Mouse (Mus musculus) frontal cortex, adult 2 months (tissue): ENCODE measurements around the gene Calr. TPM values are rescaled to one million over a fixed set of nuclear protein-coding genes. Genes with fewer than 3 reads are reported as not detected.
A peak's percentile ranks its signal among the peaks of the same experiment; 100 is the strongest.
"Not testable (repeated sequence)": the region's sequence is repeated elsewhere in the genome, so short reads cannot be mapped to it uniquely, and the experiment has no call there.

ENCODE experiments used
- DNase-seq, 2 experiments: peaks; one replicate each; pipeline ENCODE4 v3.0.0; 2022; ENCODE audit warnings: low spot score in 1 of 2; ENCODE audit errors: extremely low spot score in 1 of 2
- polyA plus RNA-seq: library from polyadenylated mRNA; depleted of rRNA; stranded (reverse); fragments of >200 nt; gene quantifications from 2 replicates; pipeline ENCODE4 v1.2.3, GENCODE M21; 2012

The Calr gene
- polyA plus RNA-seq, 1 experiment: 561 TPM

GRCm38 (mm10) chr8:84845355-84846093, 1.2 kb downstream of the Calr start:
- peak in 1 of 2 experiments; percentile 48 for DNase-seq

GRCm38 (mm10) chr8:84844397-84845070, 2.2 kb downstream of the Calr start:
- DNase-seq: no peak

GRCm38 (mm10) chr8:84841514-84841913, 5.2 kb downstream of the Calr start:
- DNase-seq: no peak

- peak; percentile 87 to 94 for DNase-seq
Observed at GRCm38 (mm10) chr8:84840248-84840999, 6.3 kb downstream of the Calr start, which contains the start of gene Rad23a. TSS of gene Rad23a (minus strand) at chr8:84840665.

GRCm38 (mm10) chr8:84839875-84840247, 6.9 kb downstream of the Calr start:
- no peak for DNase-seq

GRCm38 (mm10) chr8:84839411-84839810, 7.3 kb downstream of the Calr start:
- DNase-seq: no peak

- no peak for DNase-seq
Observed at GRCm38 (mm10) chr8:84838513-84838912, 8.2 kb downstream of the Calr start.

- DNase-seq: no peak
Observed at GRCm38 (mm10) chr8:84837912-84838470, 8.7 kb downstream of the Calr start.

GRCm38 (mm10) chr8:84837149-84837911, 9.4 kb downstream of the Calr start:
- no peak for DNase-seq

GRCm38 (mm10) chr8:84834866-84835855, 11.6 kb downstream of the Calr start:
- peak in 1 of 2 experiments; percentile 82 for DNase-seq

GRCm38 (mm10) chr8:84834002-84834865, 12.5 kb downstream of the Calr start:
- no peak for DNase-seq

GRCm38 (mm10) chr8:84832759-84833742, 13.7 kb downstream of the Calr start:
- DNase-seq: no peak

GRCm38 (mm10) chr8:84832034-84832717, 14.6 kb downstream of the Calr start:
- peak in 1 of 2 experiments; percentile 78 for DNase-seq

GRCm38 (mm10) chr8:84831490-84831889, 15.2 kb downstream of the Calr start, which contains the start of gene Gadd45gip1:
TSS of gene Gadd45gip1 (plus strand) at chr8:84831522.
- DNase-seq: no peak

- DNase-seq: not testable (repeated sequence)
Observed at GRCm38 (mm10) chr8:84826518-84826917, 20.2 kb downstream of the Calr start.

GRCm38 (mm10) chr8:84825636-84826035, 21.1 kb downstream of the Calr start:
- DNase-seq: no peak
